Mouse (Mus musculus) lung, adult 18-20 months (tissue): Measurements from ENCODE around the gene Shc4.

Experiments
- DNase-seq, 2 experiments: peaks; one replicate each; pipeline ENCODE4 v3.0.0; 2022; ENCODE audit warnings: mixed read lengths in 2 of 2

Gene Shc4

DNA sequence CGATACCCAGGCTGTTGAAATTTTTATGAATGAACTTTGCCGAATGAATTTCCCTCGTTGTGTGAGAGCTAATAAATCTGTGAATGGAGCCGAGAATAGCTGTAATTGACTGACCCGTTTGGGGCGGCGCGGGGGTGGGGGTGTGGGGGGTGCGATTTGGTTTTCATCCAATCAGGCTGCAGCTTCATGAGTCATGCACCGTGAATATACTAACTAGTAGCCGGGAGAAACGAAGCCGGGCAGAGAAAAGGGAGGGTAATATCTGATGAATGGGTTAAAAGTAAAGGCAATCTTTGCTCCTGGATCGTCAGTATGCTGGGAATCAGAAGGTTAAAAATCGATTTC lies at the start of gene Shc4:
Gene Shc4, minus strand, starts transcription at position 63 of the 345 bp plus-strand sequence.
- DNase-seq: no peak

DNA sequence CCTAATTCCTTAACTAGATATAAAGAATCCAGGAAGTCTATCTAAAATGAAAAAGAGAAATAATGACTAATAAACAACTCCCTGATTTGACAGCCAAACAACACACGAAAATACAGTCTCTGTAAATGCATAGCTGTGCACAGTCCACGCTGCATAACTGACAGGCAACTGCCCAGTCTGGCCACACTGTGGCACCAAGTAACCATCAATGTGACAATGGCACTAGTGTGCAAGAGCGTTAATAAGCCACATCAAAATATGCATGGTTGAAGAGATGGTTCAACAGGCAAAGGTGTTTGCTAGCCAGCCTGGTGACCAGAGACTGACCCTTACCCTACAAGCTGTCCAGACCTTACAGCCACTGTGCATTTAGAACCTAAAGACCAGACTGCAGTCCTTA lies 41.1 kb upstream of the Shc4 start:
- peak; percentile 15 to 27 for DNase-seq

DNA sequence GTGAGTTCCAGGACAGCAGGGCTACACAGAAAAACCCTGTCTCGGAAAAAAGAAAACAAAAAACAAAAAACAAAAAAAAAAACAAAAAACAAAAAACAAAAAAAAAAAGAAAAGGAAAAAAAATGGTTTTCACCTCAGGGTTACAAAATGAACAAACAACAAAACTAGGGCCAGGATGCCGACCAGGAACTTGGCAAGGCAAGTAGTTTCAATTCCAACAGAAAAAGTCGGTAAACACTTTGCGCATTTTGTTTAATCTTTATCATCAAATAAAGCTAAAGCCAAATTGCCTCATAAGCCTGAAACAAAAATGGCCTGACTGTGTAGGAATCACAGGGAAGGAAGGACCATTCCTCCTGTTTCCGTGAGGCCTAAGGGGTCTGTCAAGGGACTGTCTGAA lies 40.6 kb upstream of the Shc4 start:
- peak in 1 of 2 experiments; percentile 27 for DNase-seq

DNA sequence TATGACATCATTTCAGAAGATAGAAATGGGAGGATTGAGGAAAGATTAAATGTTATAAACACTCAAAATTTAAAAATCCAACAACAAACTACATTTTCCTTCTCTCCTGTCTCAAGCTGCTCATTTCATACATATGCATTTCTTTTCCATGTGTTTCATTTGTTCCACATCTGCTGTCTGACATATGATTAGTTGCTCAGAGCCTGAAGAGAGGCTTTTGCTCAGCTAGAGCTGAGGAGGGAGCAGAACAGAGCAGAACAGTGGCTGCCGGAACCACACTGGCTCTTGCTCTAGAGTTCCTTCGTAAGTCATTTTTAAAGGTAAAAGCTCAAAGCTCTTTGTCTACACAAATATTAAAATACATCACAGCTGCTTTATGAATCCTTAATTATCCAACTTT lies 25.4 kb upstream of the Shc4 start:
- no peak for DNase-seq

DNA sequence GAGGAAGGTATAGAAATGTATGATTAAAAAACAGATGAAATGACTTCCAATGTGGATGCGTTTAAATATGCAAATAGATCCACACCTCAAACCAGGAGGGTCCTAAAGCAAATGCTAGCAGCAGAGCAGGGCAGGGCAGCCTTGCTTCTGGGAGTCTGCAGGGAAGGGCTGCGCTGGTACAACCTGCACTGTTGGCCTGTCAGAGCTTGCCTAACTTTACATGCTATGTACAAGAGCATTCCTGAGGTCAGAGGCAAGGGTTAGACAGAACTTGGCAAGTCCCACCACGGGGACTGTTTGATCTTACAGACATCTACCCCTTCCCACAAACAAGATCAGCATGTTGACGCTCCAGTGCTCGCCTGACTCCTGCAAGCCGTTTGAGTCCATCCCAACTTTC lies 15.4 kb upstream of the Shc4 start:
- DNase-seq: no peak

DNA sequence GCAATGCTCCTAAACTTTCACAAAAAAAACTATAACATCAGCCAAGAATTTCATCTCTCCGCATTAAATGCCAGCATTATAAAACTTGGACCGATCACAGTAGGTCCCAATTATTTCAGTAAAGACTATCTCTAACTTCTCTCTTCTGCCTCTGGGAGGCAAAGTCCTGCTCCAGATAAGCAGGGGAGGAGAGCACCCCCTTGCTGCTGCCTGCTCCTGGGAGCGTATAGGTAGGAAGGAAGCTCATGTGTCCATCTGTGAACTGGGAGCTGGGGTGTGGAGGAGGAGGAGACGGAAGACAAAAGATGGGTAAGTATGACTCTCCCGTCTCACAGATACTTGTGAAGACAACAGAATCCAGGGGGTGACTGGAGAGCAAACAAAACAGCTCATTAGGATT lies 14.8 kb upstream of the Shc4 start:
- DNase-seq: no peak

DNA sequence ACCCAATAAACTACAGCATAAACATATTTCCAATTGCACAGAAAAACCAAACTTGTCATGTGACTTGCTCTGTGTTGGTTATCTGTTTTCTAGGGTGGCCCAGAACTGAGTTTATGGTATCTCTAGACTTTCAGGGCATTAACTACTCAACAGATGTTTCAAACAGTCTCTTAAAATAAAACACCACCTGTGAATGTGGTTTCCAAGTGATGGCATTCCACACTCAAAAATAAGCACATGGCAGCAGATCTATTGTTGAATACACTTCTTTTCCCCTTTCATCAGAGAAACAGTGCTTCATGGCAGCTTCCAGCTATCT lies 12.0 kb upstream of the Shc4 start:
- no peak for DNase-seq

DNA sequence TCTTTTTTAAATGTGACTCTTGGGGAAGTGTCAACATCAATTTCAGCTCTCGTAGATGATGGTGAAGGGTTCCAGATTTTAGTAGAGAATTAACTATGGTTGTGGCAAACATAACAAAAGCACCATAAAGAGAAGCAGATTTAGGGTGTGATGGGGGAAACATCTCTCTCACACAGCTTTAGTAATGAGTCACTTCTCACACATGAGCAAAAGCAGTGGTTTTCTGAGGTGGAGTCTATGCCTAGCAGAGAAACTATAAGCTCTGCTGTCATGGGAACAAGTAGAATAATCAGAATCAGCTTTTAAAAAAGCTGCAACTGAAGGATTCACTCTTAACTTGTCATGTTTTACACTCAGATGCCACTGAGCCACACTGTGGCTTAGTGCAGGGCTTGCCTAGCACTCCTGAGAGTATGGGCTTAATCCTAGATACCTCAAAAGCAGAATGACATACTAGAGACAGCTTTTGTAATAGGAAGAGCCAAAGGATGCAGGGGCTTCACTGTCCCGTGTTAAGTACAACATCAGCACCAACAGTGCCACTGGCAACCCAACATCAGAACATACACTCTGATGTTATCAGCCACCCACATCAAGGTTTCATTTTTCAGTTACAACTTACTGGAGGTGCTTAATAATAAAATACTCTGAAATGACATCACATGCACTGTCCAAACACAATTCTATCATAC lies 11.5 kb upstream of the Shc4 start:
- DNase-seq: no peak

DNA sequence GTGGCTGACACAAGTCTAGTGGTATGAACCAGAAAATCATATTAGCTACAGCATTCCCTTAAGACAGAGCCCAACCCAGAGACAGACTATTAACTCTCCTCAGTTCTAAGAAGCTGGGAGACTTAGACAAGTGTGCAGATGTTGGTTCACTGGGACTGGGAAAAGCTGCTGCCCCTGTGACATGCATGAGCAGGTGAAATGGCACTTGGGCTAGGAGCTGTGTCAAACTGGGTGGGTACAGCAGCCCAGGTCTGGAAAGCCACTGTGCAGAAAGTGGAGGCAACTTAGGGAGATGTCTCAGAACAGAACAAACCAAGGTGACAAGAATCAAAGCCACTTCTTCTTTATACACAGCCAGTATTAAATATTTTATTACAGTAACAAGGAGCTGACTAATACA lies 10.8 kb upstream of the Shc4 start:
- DNase-seq: no peak

DNA sequence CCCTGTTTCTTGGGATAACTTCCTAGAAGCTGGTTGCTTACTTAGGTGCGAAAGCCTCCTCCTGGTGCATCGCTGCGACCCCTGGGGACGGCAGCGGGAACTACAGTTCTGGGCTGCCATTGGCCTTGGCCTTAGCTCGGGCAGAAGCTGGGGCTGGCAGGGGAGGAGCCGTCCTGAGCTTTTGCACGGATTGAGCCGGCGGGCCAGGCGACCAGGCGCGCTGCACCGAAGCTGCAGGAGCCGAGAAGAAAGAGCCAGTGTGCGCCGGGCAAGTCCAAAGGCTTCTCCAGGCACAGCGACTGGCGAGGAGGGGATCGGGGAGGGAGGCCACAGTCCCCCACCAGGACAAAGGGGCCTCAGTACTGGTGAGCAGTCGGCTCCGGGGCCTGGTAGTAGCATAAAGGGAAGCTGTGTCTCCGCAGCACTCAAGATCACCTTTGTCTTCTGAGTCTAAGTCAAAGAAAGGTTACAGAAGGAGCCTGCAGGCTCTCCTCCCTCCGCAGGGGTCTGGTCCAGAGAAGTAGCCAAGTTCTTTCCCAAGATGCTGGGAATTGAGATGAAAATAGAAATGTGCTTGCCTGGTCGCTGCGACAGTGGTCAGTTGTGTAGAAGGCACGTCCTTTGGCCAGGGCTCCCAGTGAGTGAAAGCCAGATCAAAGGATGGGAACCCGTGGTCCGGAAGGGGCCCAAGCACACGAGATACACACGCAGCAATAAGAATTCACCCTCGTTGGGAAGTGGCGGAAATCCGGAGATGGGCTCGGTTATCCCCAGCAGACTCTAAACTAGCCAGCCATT lies 8.0 kb upstream of the Shc4 start:
- peak; percentile 89 to 92 for DNase-seq

DNA sequence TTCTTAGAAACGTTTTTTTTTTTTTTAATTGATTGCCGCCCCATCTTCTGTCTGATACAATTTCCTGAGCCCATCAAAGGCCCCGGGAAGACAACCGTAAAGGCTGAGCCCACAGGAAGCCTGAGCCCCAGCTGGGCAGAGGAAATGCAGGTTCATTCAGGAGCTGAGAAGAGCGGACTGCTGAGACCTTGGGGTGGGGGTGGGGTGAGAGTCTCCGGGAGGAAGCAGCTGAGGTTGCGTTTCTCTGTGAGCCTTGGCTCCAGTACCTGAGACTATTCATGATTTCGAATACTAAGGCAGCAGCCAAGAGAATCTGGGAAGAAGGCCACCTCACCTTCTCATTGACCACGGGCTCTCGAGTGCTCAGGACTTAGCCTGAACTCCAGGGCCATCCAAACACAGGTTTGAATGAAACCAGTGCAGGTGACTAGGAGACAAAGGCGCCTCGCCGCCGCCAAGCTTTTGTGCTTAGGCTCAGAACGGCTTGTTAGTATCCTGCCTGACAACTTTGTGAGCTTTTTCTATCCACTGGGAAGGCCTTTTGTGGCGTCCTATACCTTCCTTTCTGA lies 682 bp upstream of the Shc4 start:
- DNase-seq: no peak

DNA sequence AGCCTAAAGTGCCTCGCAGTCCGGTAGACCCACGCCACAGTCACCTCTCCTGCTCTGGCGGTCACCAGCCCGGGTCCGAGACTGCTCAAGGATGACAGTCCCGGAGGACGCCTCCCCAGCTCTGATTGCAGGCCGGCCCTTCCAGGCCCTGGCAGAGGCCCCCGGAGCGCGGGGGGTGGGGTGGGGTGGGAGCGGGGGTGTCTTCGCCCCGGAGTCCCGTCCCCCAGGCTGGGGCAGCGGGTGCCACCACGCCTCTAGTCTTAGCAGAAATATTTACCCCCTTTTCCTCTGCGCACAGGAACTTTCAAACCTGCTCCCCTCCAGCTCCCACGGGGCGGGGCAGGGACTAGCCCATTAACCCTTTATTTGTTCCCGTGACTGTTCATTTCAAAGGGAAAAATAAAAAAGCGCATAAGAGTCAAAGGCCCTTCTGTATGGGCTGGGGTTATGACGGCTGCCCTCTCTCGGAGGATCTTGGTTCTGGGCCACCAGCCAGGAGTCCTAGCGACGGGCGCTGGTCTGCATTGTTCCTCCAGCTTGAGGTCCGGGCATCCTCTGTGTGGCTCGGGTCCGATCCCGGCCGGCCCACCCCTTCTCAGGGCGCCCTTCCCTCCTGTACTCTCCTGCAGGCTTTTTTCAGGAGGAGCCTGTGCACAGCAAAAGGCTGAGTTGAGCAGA lies 401 bp downstream of the Shc4 start:
- peak; percentile 35 to 40 for DNase-seq

DNA sequence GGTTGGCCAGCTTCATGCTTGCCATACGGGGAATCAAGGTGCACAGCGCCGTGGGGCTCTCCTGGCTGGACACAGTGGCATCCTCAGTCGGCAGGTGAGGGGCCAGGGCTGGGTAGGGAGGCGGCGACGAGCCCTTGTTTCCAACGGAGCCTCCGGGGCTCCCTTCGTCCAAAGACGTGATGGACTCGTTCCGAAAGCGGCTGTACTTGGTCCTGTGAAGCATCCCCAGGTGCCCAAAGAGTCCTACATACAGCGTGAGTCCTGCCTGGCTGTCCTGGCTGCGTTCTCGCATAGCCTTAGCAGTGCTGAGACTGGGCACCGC lies 901 bp downstream of the Shc4 start:
- no peak for DNase-seq

DNA sequence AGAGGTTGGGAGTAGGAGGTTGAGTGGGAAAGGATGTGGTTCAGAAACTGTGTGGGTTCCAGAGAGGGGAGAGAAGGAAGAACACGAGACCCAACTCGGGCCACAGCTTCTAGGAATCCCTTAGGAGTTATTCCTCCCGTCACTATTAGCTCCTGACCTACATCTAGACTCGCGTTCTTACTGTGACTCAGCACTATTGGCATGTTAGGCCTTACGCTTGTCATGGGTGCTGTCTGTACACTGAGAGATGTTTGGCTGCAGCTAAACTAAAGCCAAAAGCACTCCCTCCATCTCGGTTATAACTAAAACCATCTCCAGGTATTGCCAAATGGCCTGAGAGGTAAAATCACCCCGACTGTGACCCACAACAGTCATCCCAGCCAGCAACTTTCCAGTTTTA lies 7.3 kb downstream of the Shc4 start:
- no peak for DNase-seq

DNA sequence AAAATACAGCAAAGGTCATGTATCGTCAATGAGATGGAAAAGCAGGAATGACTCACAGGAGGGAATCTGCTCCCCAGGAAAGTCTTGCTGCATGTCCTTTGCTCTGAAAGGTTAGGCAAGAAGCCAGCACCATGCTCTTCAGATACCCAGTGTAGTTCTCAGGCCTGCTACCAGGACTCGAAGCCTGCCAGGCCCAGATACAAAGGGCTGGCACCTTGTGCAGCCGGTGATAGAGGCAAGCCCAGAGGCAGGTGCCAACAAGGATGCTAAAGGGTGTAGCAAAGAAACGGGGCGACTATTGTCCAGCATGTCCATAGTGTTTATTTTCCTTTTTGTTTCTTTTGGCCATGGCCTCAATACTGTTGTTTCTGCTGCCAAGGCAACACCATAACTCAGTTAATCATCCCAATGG lies 17.4 kb downstream of the Shc4 start:
- DNase-seq: no peak

DNA sequence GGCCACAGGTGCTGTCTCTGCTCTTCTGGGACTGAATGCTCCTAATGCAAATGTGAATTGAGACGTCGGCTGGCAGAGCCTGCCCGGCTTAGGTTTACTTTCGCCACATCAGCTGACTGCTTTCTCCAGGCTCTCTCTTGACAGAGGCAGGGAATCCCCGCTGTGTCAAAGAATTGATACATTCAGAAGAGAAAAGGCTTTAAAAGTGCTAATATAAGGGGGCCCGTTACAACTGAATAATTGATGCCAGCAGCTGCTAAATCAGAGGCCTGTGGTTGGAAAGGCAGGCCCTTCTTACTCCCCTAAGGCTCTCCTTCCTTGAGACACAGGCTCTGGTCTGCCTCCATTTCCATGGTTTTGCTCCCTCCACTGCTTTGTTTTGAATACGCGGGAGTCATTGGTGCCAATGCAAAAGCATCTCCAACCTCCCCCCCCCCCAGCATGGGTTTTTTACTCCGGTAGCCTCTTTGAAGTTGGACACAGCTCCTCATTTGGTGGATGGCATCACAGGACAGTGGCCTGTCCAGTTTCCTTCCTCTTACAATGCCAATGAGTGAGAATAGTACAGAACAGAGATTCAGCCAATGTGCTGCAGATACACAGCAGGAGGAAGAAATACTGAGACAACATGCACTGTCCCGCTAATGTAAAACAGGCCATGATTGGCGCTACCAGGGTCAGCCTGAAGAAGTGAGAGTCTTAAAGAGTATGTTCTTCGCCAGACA lies 18.9 kb downstream of the Shc4 start:
- no peak for DNase-seq

DNA sequence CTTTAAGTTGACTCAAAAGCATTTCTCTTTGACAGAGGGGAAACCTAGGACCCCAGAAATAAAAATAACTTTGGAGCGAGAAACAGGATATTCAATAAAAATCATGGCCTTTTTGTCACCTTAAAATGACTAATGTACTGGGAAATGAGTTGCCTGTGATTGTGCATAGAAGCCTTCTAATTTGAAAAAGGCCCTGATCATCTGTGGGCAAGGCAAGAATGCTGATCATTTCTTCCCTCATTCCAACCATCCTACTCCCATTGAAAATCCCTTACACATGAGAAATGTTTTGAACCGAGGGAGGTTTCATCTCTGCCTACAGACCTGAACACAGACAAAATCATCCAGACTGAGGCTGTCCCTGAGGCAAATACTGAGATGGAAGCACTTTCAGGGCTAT lies 21.1 kb downstream of the Shc4 start:
- no peak for DNase-seq

DNA sequence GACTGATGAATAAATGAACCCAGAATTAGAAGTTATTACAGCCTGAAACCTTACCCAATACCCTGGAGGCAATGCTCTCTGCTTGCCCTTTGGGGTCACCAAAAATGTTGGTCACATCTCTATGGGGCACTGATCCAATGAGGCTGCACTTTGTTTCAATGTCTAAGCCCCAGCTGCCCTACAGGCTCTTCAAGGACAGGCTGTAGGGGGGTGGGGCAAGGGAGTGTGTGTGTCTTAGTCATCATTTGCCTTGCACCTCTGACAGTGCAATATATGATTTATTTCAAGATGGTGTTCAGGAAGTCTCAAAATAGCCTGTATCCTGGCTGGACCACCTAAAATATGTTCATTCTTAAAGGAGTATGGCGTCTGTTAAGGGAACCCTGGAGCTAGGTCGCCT lies 22.3 kb downstream of the Shc4 start:
- no peak for DNase-seq

DNA sequence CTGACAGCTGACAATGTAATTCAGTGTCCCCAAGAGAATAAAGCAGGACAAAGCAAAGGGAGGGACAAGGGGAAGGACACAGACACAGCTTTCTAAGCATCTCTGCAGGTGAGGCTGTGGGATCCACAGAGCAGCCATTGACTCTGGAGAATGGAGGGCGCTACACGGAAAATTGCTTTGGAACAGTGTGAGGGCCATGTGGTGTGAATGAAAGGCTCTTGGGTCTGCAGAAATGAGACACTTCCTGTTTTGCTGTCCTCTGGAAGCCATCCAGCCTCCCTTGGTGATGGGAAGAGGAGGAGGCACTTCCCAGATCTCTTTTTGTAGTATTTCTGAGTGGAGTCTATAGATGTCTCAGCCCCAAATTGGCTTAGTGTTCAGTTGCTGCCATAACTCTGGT lies 27.7 kb downstream of the Shc4 start:
- DNase-seq: peak; percentile 12 to 22

DNA sequence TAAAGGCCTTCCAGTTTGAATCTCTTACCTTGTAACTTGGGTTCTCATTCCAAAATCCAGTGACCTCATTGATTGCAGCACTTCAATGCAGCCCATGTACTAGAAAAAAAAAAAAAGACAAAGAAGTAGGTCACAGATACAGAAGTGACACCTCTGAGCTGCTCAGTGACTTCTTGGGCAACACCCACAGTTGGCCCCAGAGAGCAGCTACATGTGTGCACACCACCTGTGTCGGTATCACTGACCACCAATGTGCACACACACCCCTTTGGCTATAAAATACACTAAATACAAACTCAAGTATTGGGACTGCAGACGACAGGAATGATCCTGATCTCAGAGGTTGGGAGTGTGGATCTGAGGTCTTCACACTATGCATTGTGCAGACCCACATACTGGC lies 29.1 kb downstream of the Shc4 start:
- no peak for DNase-seq

DNA sequence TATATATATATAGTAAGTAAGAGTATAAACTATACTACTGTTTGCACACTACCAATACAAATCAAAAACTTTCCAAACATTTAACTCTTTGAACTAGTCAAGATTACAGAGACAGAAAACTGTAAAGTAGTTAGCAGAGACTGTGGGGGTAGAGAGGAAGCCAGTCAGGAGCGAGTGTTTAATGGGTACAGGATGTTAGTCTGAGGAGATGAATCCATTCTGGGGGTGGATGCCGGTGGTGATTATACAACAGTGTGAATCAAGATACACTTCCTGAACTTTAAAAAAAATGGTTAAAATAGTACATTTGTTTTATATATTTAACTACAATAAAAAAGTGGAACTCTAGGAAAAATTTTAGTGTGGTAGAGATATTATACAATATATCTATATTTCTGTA lies 31.9 kb downstream of the Shc4 start:
- DNase-seq: no peak

DNA sequence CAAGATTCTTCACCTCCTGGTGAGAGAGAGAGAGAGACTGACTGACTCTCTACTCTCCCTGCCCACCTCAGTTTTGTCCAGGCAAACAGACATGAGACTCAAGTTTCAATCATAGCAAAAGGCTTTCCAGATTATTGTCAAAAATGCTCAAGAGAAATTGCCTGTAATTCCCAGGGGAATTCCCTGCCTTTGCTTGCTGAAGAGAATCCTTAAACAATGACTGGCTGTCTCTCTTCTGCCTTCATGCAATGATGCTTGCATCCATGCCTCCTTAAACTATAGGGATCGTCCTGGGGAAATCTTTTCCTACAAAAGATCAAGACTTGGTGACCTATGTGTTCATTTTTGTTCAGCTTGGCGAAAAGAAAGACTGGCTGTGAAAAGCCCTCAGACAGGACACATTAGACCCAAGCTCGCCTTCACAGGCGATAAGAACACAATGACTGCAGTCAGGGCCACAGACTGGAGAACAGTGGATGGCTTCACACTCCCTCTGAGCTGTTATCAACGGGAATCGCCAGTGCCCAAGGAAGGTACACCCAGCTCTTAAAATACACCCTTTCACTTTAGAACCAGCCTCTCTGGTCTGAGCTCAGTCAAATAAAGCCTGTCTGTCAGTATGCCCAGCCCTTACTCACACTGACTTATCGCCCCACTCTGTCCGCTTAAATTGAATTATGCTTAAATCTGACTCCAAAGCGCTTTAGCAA lies 38.4 kb downstream of the Shc4 start:
- DNase-seq: no peak
